Mouse (Mus musculus) lung, postnatal 0 days (tissue): ENCODE results near the gene Tmc6.

Experiments
- CTCF ChIP-seq: IDR thresholded peaks from 2 replicates; pipeline ENCODE4 v1.5.1; 2016; ENCODE audit warnings: antibody characterized with exemption, mild to moderate bottlenecking
- EP300 ChIP-seq: IDR thresholded peaks from 2 replicates; pipeline ENCODE4 v1.6.1; 2016; ENCODE audit warnings: antibody characterized with exemption, mild to moderate bottlenecking, control low read depth

- TF ChIP-seq CTCF (no peak), EP300 (no peak)
Observed at GRCm38 (mm10) chr11:117760374-117761119, 21.5 kb downstream of the Tmc6 start.
